Mouse (Mus musculus) retina, adult 2 months (tissue): Measurements from ENCODE around the gene Cdpf1.

Source experiments
- DNase-seq: peaks from one replicate; pipeline ENCODE4 v3.0.0-alpha.2; 2012; ENCODE audit warnings: low read depth, low spot score

Cdpf1 gene

DNA sequence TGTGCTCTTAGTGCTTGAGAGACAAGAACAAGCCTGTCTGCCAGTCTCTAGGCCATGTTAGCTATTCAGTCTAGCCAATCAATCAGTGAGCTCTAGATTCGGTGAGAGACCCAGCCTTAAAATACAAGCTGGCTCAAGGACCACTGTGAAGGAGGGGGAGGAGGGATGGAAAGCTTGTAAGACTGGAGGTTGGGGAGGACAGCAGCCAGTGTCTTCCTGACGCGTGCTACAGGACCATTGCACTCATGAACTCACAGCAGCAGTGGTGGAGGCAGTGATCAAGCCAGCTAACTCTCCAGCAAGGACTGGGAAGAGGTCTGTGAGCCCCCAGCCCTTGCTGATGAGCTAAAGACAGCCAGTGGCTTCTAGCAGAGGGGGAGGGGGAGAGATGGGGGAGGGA is 46.5 kb downstream of the Cdpf1 start:
- no peak for DNase-seq

DNA sequence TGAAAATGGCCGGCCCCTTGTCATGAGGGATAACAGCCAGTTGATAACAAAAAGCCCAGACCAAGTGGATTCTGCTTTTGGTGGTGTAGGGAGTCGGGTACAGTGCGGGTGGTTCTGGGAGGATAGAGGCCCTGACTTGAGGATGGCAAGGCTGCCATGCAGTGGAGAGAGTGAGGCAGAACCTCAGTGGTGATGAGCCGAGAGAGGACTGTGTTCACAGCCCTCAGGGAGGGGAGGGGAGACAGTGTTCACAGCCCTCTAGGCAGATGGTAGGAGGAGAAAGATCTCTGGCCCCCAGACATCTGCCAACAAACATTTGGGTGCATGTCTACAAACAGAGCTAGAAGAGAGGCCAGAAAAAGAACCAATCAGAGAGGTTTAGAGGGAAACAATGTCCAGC is 48.7 kb downstream of the Cdpf1 start:
- DNase-seq = no peak

DNA sequence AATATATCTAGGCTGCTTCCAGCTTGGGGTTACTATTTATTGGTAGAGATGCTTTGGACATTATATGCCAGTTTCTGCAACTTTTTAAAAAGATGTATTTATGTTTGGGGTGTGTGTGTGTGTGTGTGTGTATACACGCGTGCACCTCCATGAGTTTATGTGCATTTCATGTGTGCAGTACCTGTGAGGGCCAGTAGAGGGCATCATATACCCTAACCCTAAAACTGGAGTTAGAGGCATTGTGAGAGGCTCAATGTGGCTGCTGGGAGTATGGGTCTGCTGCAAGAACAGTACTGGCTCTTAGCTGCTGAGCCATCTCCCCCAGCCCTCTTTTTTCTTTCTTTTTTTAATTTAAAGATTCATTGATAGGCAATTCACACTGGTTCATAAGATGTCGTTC is 53.7 kb downstream of the Cdpf1 start:
- DNase-seq = no peak
